Mouse (Mus musculus) activated CD4-positive, CD25-positive, alpha-beta regulatory T cell, adult 4 months (primary cell): ENCODE measurements around the gene Atp9a. TPM values are rescaled to one million over a fixed set of nuclear protein-coding genes. Genes with fewer than 3 reads are reported as not detected.

Source experiments
- ATAC-seq: one replicate; pipeline ENCODE4 v1.8.0; 2017
- polyA plus RNA-seq, 2 experiments: library from polyadenylated mRNA; unstranded; fragments of 100-300 nt; shearing (Covaris generic); gene quantifications; one replicate each; pipeline ENCODE4 v1.2.1; 2017

Gene Atp9a
- polyA plus RNA-seq, 2 experiments from 2014 or later, result 4.0 to 7.6 TPM

DNA sequence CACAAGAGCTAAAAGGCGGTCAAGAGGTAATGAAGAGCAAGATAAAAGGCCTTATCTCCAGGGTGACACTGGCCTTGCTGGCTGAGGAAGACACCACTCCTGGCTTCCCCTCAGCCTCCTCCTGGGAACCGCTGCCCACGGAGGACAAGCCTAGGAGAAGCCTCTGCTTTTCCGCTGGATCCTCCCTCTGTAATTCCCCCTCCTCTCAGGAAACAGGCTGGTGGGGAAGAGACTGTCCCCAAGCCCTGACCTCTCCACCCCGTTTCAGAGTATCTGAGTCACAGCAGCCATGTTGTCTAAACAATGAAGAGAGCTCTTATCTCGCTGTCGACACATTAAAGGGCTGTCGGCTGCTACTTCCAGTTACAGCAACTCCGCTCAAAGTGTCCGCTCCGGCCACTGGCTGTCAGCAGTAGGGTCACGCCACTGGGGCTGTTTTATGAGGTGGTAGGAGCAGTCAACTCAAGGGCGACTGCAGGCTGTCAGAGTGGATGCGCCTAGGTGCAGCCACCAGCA lies 108.8 kb downstream of the Atp9a start:
- ATAC-seq, result no peak

DNA sequence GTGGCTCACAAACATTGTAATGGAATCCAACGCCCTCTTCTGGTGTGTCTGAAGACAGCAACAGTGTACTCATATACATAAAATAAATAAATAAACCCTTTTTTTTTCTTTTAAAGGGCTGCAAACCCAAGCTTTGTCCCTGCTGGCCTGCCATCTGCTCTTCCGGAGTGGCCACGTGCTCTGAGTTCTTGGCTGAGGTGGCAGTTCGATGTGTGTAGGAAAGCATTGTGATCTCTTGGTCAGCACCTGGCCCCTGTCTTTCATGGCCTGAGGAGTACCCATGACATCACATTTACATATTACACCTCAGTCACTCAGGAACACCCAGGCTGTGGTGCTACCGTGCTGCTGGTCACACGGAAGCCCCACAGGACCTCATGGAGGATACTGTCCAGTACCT lies 109.7 kb downstream of the Atp9a start:
- ATAC-seq, result no peak

DNA sequence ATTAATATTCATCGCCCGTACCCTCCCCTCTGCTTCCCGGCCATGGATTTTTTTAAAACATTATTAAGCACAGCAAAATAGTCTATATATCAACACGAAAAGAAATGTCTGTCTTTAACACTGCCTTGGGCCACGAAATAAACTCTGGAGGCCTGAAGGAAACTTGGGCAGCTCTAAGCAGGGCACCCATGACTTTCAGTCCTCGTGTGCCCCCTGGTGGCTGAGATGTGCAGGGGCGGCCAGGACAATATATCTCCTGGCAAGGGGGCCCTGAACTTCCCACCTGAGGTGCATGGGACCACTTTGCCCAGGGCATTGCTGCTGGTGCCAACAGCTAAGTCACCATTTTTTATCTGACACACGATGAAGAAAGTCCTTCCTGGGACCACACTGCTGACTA lies 113.4 kb downstream of the Atp9a start:
- ATAC-seq, result peak; percentile 78

DNA sequence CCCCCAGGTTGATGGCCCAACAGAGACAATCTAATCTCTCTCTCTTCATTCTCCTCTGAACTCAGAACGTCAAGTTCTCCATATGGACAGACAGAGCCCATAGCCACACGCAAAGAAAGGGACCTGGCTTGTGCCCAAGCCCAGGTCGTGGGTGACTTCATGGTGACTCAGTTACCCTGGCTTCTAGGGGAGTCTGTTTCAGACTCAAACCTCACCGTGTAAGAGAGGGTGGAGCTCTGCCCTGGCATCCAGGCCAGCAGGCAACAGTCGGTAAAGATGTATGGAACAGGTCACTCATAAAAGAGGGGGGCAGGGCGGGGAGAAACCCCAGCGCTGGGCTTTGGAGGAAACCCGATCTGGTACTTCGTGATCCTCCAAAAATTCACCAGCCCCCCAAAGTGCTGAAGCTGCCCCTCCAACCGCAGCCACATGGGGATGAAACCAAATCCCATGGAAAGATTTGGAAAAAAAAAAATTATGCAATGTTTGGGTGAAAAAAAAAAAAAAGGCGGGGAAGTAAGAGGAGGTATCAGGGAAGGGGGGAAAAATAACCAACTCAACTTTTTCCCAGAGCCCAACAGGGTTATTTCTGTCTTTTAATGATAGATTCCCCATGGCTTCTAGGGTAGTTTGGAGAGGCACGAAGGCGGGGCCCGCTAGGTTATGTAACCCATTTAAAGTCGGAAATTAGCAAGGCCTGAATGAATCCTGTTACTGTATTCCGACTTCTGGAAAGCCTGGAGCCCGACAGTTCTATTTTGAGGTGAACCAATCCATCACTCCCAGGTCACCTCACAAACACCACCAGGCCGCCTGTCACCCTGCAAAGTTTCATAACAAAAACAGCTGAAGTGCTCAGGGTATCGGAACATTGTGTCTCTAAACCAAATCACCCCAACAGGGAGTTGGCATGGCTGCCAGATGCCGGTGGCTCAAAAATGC lies 114.1 kb downstream of the Atp9a start:
- ATAC-seq, result no peak

DNA sequence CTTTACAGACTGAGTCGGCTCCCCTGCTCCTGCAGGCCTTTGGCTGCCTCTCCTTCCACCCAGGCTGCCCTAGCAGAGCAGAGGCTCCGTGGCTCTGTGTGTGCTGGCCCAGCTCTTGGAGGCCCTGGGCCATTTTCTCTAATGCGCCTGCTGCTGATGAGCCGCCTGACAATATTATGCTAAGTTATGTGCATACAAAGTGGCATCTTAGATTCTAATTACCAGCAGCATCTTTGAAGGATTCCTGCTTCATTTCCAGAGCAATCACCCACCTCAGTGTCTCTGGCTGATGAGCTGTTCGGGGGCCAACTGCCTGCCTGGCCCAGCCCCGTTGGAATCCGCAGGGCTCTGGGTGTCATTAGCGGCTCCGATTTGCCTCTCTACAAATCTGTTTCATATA lies 115.8 kb downstream of the Atp9a start:
- no peak for ATAC-seq

DNA sequence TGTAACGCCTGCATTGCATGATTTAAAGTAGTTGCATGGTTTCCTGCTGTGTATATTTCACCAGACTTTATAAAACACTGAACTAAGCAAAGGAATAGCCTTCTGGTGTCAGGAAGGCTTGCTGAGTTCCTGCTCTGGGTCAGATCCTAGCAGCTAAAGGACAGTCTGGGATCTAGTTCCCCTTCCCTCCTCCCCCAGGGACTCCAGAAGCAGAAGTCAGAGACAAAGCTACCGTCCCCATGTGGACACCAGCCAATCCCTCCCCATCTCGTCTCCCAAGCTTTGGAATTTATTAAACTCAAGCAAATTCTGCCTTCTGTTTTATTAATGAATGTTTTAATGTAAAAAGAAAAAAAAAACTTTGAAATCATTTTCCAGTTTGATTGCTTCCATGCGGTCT lies 117.1 kb downstream of the Atp9a start:
- ATAC-seq, result no peak

DNA sequence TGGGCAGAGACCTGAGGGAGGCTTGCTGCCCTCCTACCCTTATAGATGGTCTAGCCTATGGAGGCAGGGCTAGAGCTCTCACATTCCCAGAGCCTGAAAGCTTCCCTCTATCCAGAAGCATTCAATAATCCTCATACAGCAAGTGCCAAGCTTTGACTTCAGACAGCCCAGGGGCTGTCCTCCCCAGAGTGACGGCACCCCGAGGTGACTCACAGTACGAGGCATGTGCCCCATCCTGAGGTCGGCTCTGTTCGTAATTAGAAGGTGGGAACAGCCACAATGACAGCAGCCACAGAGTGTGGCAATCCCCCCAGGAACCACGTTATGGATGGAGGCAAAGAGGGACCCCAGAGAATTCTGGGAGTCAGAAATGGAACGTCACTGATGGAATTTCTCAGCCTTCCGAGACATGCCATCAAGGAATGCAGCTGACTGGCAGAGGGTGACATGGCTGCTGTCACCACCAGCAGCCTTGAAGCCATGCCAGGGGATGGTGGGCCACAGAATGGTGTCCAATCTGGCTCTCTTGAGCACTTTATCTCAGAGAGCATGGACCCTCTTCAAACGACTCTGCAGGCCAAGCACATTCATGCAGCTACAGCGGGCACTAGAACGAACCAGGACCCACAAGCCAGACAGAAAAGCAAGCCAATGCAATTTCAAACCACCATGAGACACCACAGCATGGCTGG lies 121.0 kb downstream of the Atp9a start:
- no peak for ATAC-seq

DNA sequence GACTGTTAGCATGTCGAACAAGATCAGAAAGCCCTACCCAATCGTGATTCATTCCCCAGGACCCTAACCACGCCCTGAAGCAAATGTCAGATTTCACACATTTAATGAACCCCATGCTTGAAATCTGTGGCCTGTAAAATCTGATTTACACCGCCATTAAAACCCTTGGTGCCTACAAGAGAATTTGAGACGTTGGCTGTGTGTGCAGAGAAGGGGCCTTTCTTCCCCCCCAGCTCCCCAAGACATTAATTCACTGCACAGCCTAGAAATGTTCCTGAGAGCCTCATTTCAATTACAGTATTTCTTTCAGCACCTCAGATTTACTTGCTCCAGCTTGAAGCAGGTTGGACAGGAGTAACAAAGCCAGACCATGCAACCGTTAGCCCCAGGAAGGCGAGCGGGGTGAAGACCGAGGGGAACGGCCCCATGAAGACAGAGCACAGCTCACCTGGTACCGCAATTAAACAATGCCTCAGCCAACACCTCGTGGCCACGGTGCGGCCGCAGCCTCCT lies 123.9 kb downstream of the Atp9a start:
- ATAC-seq, result no peak

DNA sequence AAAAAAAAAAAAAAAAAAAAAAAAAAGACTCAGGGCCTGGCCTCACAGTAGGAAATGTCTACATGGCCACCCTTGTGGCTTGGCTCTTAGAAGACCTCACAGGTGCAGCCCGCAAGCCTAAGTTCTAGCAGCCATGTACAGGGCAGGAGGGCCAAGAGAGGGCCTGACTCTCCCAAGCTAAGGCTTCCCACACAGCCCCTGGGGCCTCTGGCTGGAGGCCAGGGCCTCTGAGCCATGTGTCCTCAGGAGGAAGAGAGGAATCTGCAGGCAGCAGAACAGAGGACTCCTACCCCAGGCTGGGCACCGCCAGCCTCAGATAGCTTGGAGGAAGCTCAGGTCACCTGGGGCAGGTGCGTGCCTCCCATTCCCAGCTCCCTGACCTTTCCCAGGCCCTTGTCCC lies 127.0 kb downstream of the Atp9a start:
- no peak for ATAC-seq

DNA sequence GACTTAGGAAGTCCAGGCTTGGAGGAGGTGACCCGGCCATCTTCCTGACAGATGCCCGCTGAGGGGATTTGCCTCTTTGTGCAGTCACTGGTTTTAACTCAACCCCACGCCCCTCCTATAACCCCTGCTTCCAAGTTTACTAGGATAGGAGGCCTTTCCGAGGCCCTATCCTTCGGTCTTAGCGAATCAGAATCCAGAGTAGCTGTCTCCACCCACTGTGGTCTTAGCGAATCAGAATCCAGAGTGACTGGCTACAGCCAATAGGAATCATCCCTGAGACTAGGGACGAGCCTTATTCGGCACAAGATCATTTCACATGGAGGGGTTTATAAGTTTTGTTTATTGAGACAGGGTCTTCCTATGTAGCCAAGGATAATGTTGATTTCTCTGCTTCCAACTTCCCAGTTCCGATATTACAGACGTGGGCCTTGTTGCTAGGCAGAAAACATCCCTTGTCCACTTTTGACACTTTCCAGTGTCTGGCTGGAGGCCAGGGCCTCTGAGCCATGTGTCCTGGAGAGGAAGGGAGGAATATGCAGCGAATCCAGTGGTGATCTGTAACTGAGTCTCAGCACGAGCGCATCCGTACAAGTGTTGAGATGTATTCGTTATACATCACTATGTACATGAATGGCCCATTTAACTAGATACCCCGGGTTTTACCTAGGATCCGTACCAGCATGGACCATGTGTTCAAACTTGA lies 127.9 kb downstream of the Atp9a start:
- ATAC-seq, result no peak

DNA sequence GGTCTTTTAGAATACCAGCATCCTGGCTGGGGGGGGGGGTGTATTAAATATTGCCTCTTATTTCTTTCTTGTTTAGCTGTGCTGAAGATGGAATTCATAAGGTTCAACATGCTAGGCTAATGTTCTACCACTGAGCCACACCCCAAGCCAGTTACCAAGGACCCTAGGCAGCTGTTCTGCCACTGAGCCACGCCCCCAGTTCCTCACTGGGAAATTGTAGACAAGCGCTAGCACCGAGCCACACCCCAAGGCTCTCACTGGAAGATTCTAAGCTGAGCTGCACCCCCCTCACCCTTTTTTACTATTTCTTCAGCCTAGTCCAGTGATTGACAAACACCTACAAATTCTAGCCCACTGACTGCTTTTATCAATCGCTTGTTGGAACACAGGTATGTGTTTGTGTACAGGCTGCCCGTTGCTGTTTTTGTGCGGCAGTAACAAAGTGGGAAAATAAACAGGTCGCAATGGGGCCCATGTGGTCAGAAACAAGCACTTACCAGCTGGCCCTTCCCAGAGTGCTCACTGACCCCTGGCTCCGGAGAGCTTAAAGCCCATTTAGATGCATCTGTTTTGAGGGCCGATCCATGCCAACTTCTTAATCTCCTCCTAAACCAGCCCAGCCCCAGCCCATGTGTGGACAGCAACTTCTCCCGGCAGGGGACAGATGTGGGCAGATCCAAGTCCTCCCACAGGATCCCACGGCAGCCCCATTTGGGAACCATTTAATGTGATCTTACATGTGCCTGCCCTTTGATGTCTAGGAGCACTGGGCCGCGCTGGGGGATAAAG lies 128.9 kb downstream of the Atp9a start:
- no peak for ATAC-seq

DNA sequence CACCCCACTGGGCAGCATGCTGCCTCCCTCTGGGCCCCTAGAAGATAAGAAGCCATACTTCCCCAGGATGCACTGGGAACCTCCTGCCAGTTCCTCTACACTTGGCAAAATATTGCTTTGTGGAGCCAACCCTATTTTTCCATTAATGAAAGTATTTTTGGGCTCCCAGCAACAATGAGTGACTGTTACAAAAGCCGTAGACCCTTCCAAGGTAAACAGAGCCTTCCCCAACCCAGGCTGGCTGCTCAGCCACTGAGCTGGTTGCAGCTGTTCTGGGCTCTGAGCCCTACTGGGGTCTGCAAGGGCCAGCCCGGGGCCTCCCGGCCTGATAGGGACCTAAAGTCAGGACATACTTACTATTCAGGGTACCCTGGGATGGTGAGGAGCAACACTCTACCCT lies 131.3 kb downstream of the Atp9a start:
- no peak for ATAC-seq

DNA sequence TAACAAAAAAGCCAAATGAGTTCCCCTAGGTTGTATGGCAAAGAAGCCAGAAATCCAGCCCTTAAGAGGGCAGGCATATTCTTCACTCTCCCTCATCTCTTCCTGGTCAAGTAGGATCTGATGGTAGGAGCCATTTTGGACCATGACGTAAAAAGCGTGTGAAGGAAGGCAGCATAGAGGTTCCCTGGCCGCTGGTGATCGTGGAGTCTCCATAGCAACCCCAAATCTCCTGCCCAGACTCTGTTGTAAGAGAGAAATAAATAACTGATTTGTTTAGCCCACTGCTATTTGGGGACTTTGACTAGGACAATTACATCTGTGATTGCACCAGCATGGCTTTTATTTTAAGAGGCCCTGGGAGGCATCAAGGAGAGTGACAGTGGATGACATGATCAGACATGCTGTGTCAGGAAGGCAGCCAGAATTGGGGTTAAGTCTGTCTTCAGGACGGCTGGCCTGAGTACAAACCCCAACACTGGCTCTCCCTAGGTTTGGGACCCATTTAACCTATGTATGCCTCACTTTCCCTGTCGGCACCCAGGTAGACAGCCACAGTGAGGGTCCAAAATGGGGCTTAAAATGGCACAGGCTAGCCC lies 132.5 kb downstream of the Atp9a start:
- ATAC-seq, result no peak

DNA sequence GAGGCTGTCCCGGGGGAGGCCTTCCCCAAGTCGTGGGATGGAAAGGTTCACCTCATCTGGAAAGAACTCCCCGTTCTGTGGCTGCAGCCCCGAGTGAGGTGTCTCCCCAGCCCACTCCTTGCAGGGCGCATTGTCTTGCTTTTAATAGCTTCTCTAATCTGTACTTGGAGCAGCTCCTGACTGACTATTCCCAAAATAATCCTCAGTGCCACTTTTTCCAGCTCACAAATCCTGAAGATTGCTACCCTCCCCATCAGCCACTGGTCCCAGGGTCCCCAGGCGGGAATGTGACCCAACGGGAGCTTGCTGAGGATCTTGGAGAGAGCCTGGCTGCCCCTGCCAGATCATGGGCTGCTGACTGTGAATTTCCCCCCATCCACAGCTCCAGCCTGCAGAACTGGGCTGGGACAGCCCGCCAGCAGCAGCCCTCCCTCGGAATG lies 134.1 kb downstream of the Atp9a start:
- no peak for ATAC-seq

DNA sequence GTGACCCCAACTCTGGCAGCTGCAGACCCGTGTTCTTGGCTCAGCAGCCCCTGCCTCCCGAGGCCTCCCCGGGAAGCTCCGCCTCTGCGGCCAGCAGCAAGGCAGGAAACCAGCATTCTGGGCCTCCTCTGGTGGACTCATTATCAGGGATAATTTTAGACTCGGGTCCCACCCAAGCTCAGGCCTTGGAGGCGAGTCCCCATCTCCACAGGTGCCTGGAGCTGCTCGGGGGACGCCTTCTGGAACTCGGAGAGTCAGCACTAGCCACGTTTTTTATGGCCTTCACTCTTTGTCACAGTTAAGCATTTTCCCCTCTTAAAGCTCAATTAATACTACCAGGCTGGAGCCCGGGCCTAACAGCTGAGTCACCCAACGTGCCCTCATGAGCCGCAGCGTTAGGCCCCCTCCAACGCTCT lies 137.5 kb downstream of the Atp9a start:
- ATAC-seq, result no peak

DNA sequence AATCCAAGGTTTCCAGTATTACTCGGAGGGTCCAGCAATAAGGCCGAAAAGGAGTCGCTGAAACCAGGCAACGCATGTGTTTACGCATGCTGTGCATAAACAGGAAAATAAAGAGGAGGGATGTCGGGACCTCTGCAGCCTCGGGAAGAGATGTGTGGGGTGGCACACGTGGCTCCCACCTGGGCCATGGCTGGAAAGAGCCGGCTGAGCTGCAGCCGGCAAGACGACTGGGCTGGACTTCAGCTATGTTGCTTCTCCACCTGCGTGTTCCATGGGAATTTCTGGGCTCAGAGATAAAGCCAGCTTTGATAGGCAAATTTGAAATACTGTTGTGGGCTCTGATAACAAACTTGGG lies 139.8 kb downstream of the Atp9a start:
- ATAC-seq, result no peak

DNA sequence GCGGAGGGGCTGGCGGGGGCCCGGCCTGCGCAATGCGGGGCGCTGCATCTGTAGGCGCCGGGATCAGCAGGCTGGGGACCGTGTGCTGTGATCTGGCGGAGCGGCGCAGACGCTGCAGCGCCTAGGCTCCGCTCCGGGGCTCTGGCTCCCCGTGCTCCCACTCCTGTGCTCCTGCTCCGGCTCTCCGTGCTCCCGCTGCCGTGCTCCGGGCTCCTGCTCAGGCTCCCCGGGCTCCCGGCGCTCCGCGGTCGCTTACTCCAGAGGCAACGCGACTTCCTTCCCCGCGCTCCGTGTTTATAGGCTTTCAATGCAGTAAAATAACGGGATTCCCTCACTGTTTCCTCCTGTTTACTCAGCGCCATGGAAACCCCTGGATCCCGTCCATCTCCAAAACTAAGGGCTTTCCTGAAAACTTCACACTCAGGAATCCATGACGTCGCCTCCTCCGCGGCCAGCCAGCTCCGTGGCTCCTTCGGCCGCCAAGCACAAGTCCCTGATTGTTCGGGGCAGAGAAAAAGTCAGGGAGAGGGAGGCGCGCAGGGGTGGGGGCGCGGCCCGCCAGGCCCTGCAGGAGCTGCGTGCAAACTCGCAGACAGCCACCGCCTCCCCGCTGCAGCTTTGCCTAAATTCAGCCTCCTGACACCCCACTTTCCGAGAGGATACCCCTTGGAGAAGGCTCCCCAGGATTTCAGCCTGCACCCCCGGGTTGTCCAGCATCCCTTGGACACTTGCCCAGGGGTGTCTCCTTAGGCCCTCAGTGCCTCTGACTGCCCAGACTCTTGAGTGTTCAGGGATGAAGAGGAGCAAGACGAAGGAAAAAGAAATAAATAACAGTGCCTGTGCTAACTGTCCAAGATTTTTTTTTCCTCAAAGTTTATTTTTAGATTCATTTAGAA lies 140.5 kb downstream of the Atp9a start, which contains the start of gene Nfatc2:
Nfatc2 (minus strand) TSS at position 167 of the 896 bp plus-strand sequence.
- ATAC-seq, result no peak

DNA sequence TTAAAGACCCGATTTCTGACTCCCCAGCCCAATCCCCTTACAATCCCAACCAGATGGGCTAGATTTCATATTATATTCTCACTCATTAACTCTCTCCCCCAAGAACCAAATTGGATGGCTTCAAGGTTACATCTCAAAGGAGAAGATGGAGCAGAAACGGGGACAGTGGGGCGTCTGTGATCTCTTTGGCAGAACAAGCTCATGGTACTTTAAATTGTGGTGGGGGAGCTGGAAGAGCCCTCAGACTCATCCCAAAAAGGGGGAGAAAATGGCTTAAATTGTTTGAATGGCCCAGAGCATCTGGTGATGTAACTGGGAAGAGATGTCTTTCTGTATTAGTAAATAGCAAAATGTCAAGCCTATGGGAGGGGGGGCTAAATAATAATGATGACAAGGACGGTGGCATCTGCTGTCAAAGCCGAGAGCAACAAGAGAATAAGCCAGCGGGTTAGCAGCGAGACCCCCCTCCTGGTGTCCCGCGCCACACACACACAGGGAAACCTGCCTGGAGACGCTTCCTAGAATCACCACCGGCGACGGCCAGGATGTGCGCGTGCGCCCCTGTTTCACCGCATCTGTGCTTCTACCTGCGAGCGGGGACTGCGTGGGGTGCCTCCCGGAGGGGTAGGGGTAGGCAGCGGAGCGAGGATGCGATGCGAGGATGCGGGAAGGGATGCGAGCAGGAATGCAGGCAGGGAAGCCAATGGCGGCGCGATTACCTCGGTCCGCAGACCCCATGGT lies 141.3 kb downstream of the Atp9a start:
- peak; percentile 28 for ATAC-seq

DNA sequence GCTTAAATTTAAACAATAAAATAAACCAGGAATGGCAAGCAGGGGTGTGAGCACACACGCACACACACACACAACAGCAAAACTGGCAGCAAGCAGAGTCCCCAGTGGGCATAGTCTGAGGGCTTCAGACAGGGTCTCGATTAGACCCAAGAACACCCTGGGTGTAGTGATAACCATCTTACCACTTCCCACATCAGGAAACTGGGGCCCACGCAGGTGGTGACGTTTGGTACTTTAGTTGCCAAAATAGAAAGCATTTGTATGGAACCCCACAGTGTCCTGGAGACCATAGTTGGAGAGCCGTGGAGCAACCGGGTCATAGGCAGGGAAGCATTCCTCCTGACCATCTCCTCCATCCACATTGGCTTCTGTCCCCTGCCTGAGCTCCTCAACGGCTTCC lies 146.5 kb downstream of the Atp9a start:
- ATAC-seq, result peak; percentile 57

DNA sequence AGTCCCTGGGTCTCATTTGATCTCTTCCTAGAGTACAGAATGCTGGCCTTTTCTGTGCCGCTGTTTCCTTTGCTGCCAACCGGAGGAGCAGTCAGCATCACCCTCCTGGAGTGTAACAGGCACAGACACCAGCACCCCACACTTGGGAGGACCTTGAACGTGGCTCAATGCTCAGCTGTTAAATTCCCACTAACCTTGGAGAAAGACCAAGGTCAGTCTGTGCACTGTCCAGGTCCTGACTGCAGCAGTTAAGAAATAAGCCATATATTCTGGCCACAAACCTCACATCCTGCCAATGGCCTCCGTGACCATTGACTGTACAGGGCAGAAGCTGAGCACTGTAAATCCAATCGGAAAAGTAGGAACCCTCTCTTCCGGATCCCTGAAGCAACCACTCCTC lies 148.5 kb downstream of the Atp9a start:
- ATAC-seq, result no peak
